8 mouse cellular contexts compared by ENCODE assay signal in genomic region chr8:46547245-46547644, GRCm38 (mm10). TPM values are rescaled to one million over a fixed set of nuclear protein-coding genes. Genes with fewer than 3 reads are reported as not detected.
DNase-seq lines count a peak whose midpoint lies in the region; ATAC-seq and TF ChIP-seq lines count a peak whose summit lies in the region.

No protein-coding gene starts in this region.

- 51% methylated on average over 4 of the region's 4 CpGs for WGBS in forebrain, embryonic 10.5 days
- 51% methylated on average over 4 of the region's 4 CpGs for WGBS in forebrain, embryonic 16.5 days
- 56% methylated on average over 4 of the region's 4 CpGs for WGBS in midbrain, postnatal 0 days

- no peak overlapping the region for H3K4me2 ChIP-seq in forebrain, embryonic 16.5 days (ENCODE audit: low read length)
- H3K4me2 ChIP-seq in midbrain, postnatal 0 days (ENCODE audit: low read depth, low read length, poor library complexity, severe bottlenecking) = no peak overlapping the region

- no peaks in the 10 kb centered on the region for H3K9me3 ChIP-seq in forebrain, embryonic 10.5 days
- no peaks in the 10 kb centered on the region for H3K9me3 ChIP-seq in forebrain, embryonic 16.5 days (ENCODE audit: control insufficient read depth, low read length)
- no peaks in the 10 kb centered on the region for H3K9me3 ChIP-seq in midbrain, postnatal 0 days (ENCODE audit: low read length)

- H3K27me3 ChIP-seq in forebrain, embryonic 10.5 days (ENCODE audit: poor library complexity, severe bottlenecking) = no peaks in the 10 kb centered on the region
- no peaks in the 10 kb centered on the region for H3K27me3 ChIP-seq in forebrain, embryonic 16.5 days (replicated peaks; ENCODE audit: control insufficient read depth, insufficient read depth, low read length)
- H3K27me3 ChIP-seq in midbrain, postnatal 0 days (ENCODE audit: insufficient read depth, low read length) = no peaks in the 10 kb centered on the region

- H3K36me3 ChIP-seq in forebrain, embryonic 10.5 days (replicated peaks) = no peaks in the 10 kb centered on the region
- H3K36me3 ChIP-seq in forebrain, embryonic 16.5 days (ENCODE audit: control insufficient read depth, insufficient read depth) = no peaks in the 10 kb centered on the region
- no peaks in the 10 kb centered on the region for H3K36me3 ChIP-seq in midbrain, postnatal 0 days (ENCODE audit: insufficient read depth, low read length)

- no peak overlapping the region for H3K9ac ChIP-seq in forebrain, embryonic 16.5 days (replicated peaks; ENCODE audit: low read depth, low read length)
- no peak overlapping the region for H3K9ac ChIP-seq in midbrain, postnatal 0 days (replicated peaks; ENCODE audit: low read length, poor library complexity, severe bottlenecking)

- peak; percentile 82 for TF ChIP-seq CTCF in midbrain, postnatal 0 days (IDR thresholded peaks at IDR 0.05)

- DNase-seq in forebrain, embryonic 10.5 days (ENCODE audit: extremely low spot score, low spot score) = no peak
- peak; percentile 47 for DNase-seq in urinary bladder, postnatal 14 days (ENCODE audit: low spot score)
- no peak for DNase-seq in urinary bladder, postnatal 25 days (ENCODE audit: low spot score)
- DNase-seq in kidney, postnatal 25 days = peak; percentile 60 to 64
- DNase-seq in midbrain, postnatal 0 days (ENCODE audit: low spot score) = peak; percentile 84
- no peak for DNase-seq in ovary, postnatal 14 days (ENCODE audit: low spot score)

- H3K4me1 ChIP-seq in forebrain, embryonic 10.5 days = peaks cover 5% of the 10 kb centered on the region
- H3K4me1 ChIP-seq in forebrain, embryonic 16.5 days (replicated peaks; ENCODE audit: control insufficient read depth, insufficient read depth, low read length) = peaks cover 4% of the 10 kb centered on the region
- peaks cover under 1% of the 10 kb centered on the region; the same call in 1 of the 2 replicates for H3K4me1 ChIP-seq in midbrain, postnatal 0 days (ENCODE audit: insufficient read depth, low read length)

- no peak for ATAC-seq in forebrain, embryonic 16.5 days
- peak; percentile 52 for ATAC-seq in erythroid progenitor cell, adult 5-6 weeks (replicated peaks; ENCODE audit: low FRiP score, poor library complexity, severe bottlenecking)
- no peak for ATAC-seq in midbrain, postnatal 0 days (ENCODE audit: low FRiP score)

- no peak overlapping the region for H3K4me3 ChIP-seq in forebrain, embryonic 10.5 days
- no peak overlapping the region for H3K4me3 ChIP-seq in forebrain, embryonic 16.5 days (replicated peaks; ENCODE audit: low read length)
- no peak overlapping the region for H3K4me3 ChIP-seq in midbrain, postnatal 0 days (ENCODE audit: low read depth, low read length)

- H3K27ac ChIP-seq in forebrain, embryonic 10.5 days = 0 out of 2 replicates have a peak overlapping the region, but pooled peaks have one; percentile 10
- no peak overlapping the region for H3K27ac ChIP-seq in forebrain, embryonic 16.5 days (ENCODE audit: low read length)
- H3K27ac ChIP-seq in midbrain, postnatal 0 days (ENCODE audit: low read depth, low read length) = no peak overlapping the region

RNA-seq across cellular contexts. Expression of gene Cenpu, which starts 4.6 kb away (rescaled TPM):
- 34.2 and 34.9 TPM in 2 replicates for polyA plus RNA-seq in forebrain, embryonic 10.5 days (2016; fragmentation: Nextera tagmentation; extraction: Ambion mirVana)
- 8.8 and 15.1 TPM in 2 replicates for polyA plus RNA-seq in forebrain, embryonic 16.5 days (2015; fragmentation: Nextera tagmentation; extraction: Ambion mirVana)
- total RNA-seq in erythroid progenitor cell, adult 5-6 weeks (2015; ENCODE audit: low replicate concordance) = 27.2 and 36.0 TPM in 2 replicates
- 49.9 and 78.3 TPM in 2 replicates for total RNA-seq in erythroid progenitor cell, adult 5-6 weeks (2017; ENCODE audit: low replicate concordance)
- 2.9 TPM in 2 replicates for total RNA-seq in midbrain, postnatal 0 days (2014; rRNA removed)
- 6.0 and 6.6 TPM in 2 replicates for polyA plus RNA-seq in midbrain, postnatal 0 days (2015; fragmentation: Nextera tagmentation; extraction: Ambion mirVana)

Comparison
In these comparisons a context has a peak if more than half of its experiments do, and no peak if none do; other contexts are left out.
1. DNase-seq: peak in urinary bladder, postnatal 14 days (single experiment), kidney, postnatal 25 days (2 of 2) and midbrain, postnatal 0 days (single experiment); none in forebrain, embryonic 10.5 days (single experiment), urinary bladder, postnatal 25 days (single experiment) and ovary, postnatal 14 days (single experiment).